Mouse (Mus musculus) heart, postnatal 0 days (tissue): ENCODE measurements around the gene Vamp5. TPM values are rescaled to one million over a fixed set of nuclear protein-coding genes. Genes with fewer than 3 reads are reported as not detected.

ENCODE experiments used
- ATAC-seq: fragments of 200-750 bp; cut with Nextera tagmentation; 2 replicates; pipeline ENCODE4 v1.8.0; 2017; ENCODE audit warnings: low read depth, moderate number of reproducible peaks, moderate library complexity; ENCODE audit not compliant: insufficient read depth
- DNase-seq: peaks from one replicate; pipeline ENCODE4 v3.0.0-alpha.2; 2016; ENCODE audit warnings: low spot score
- H3K27ac ChIP-seq: fragments of 300-500 bp; sonication (generic); 2 replicates; pipeline ENCODE4 v1.5.1; 2014; ENCODE audit warnings: low read depth, mild to moderate bottlenecking
- H3K27me3 ChIP-seq: fragments of 300-500 bp; sonication (generic); 2 replicates; pipeline ENCODE4 v1.6.1; 2014; ENCODE audit warnings: low read length, mixed read lengths; ENCODE audit not compliant: control insufficient read depth, insufficient read depth
- H3K36me3 ChIP-seq: fragments of 300-500 bp; sonication (generic); replicated peaks from 2 replicates; pipeline ENCODE4 v1.6.1; 2014; ENCODE audit warnings: low read length, mixed read lengths; ENCODE audit not compliant: control insufficient read depth, insufficient read depth
- H3K4me1 ChIP-seq: fragments of 300-500 bp; sonication (generic); 2 replicates; pipeline ENCODE4 v1.6.1; 2014; ENCODE audit warnings: antibody characterized with exemption; ENCODE audit not compliant: control insufficient read depth, insufficient read depth
- H3K4me2 ChIP-seq: fragments of 300-500 bp; sonication (generic); 2 replicates; pipeline ENCODE4 v1.6.1; 2014; ENCODE audit warnings: low read depth, mild to moderate bottlenecking, low read length, moderate library complexity
- H3K4me3 ChIP-seq: fragments of 300-500 bp; sonication (generic); 2 replicates; pipeline ENCODE4 v1.5.1; 2014; ENCODE audit warnings: low read depth, low read length
- H3K9ac ChIP-seq: fragments of 300-500 bp; sonication (generic); replicated peaks from 2 replicates; pipeline ENCODE4 v1.6.1; 2014; ENCODE audit warnings: low read depth, low read length, mixed read lengths
- H3K9me3 ChIP-seq: fragments of 300-500 bp; sonication (generic); replicated peaks from 2 replicates; pipeline ENCODE4 v1.6.1; 2016; ENCODE audit warnings: low read length; ENCODE audit not compliant: control insufficient read depth
- CTCF ChIP-seq: IDR thresholded peaks from 2 replicates; pipeline ENCODE4 v1.5.1; 2016; ENCODE audit warnings: antibody characterized with exemption, control low read depth, low read depth
- EP300 ChIP-seq: IDR thresholded peaks from 2 replicates; pipeline ENCODE4 v1.6.1; 2016; ENCODE audit warnings: antibody characterized with exemption, low read depth
- WGBS: fragments of 180-500 bp; shearing (Covaris S2); extraction: QIAGEN DNeasy Blood & Tissue Kit; methylation state at CpG from one replicate; pipeline ENCODE4 v1.1.7; 2014; 5-methylcytosine and 5-hydroxymethylcytosine counted together
- polyA plus RNA-seq: library from polyadenylated mRNA; unstranded; fragments of >200 nt; fragmentation: Nextera tagmentation; extraction: Ambion mirVana; gene quantifications from 2 replicates; pipeline ENCODE4 v1.2.1, GENCODE M21; 2015
- total RNA-seq: library from RNA; depleted of rRNA; stranded (reverse); fragments of >200 nt; gene quantifications from 2 replicates; pipeline ENCODE4 v1.2.3, GENCODE M21; 2014; ENCODE audit warnings: low replicate concordance; rRNA removed

Gene Vamp5
- total RNA-seq (19.5 and 39.8 TPM in 2 replicates), polyA plus RNA-seq (49.0 and 52.9 TPM in 2 replicates)

GRCm38 (mm10) chr6:72380131-72380770 lies at the start of gene Vamp5:
TSS of gene Vamp5 (minus strand) at chr6:72380468.
- ATAC-seq: peak; percentile 89
- Histone ChIP-seq H3K4me1 (0 out of 2 replicates have a peak, but pooled peaks cover 9% of the 10 kb centered on the region), H3K36me3 (peaks cover 17% of the 10 kb centered on the region), H3K27ac (peak within 1 kb of the TSS; percentile 95), H3K4me2 (peak within 1 kb of the TSS; percentile 69), H3K4me3 (peak within 1 kb of the TSS; percentile 73), H3K9ac (peak within 1 kb of the TSS; percentile 80), H3K9me3 (no peaks in the 10 kb centered on the region), H3K27me3 (no peaks in the 10 kb centered on the region)
- peak; percentile 39; the same call in 1 of the 2 replicates for TF ChIP-seq CTCF
- no peak for TF ChIP-seq EP300
- WGBS: under 1% methylated on average over 49 of the region's 49 CpGs
- peak; percentile 80 for DNase-seq

- ATAC-seq (no peak), DNase-seq (no peak)
- Histone ChIP-seq H3K4me3 (no peak overlapping the region), H3K4me1 (no peaks in the 10 kb centered on the region), H3K9me3 (peaks cover 5% of the 10 kb centered on the region; the same call in 1 of the 2 replicates), H3K27ac (no peak overlapping the region), H3K9ac (no peak overlapping the region), H3K4me2 (no peak overlapping the region), H3K27me3 (no peaks in the 10 kb centered on the region), H3K36me3 (peaks cover 86% of the 10 kb centered on the region)
- no peak for TF ChIP-seq EP300
- no peak for TF ChIP-seq CTCF
- 82% methylated on average over 21 of the region's 21 CpGs for WGBS
Observed at GRCm38 (mm10) chr6:72429061-72429842, 49.0 kb upstream of the Vamp5 start.

GRCm38 (mm10) chr6:72428036-72428435 lies 47.8 kb upstream of the Vamp5 start:
- no peak for TF ChIP-seq EP300
- peak; percentile 82 for TF ChIP-seq CTCF
- DNase-seq (peak; percentile 71), ATAC-seq (peak; percentile 71)
- Histone ChIP-seq H3K4me3 (no peak overlapping the region), H3K27ac (no peak overlapping the region), H3K4me2 (no peak overlapping the region), H3K4me1 (no peaks in the 10 kb centered on the region), H3K9me3 (peaks cover 5% of the 10 kb centered on the region; the same call in 1 of the 2 replicates), H3K36me3 (peaks cover 86% of the 10 kb centered on the region), H3K27me3 (no peaks in the 10 kb centered on the region), H3K9ac (no peak overlapping the region)
- WGBS: 40% methylated on average over 8 of the region's 8 CpGs

- H3K36me3 ChIP-seq: peaks cover 87% of the 10 kb centered on the region
- H3K27me3 ChIP-seq: no peaks in the 10 kb centered on the region
- no peak for DNase-seq
- H3K9me3 ChIP-seq: peaks cover 5% of the 10 kb centered on the region; the same call in 1 of the 2 replicates
- no peak overlapping the region for H3K27ac ChIP-seq
- ATAC-seq: no peak
- TF ChIP-seq EP300 (no peak), CTCF (no peak)
- no peak overlapping the region for H3K4me3 ChIP-seq
- no peak overlapping the region for H3K9ac ChIP-seq
- no peak overlapping the region for H3K4me2 ChIP-seq
- no peaks in the 10 kb centered on the region for H3K4me1 ChIP-seq
- WGBS: 89% methylated on average over 11 of the region's 11 CpGs
Observed at GRCm38 (mm10) chr6:72425646-72426045, 45.4 kb upstream of the Vamp5 start.

- Histone ChIP-seq H3K36me3 (peaks cover 76% of the 10 kb centered on the region), H3K4me2 (no peak overlapping the region), H3K9me3 (peaks cover 5% of the 10 kb centered on the region; the same call in 1 of the 2 replicates), H3K27ac (no peak overlapping the region), H3K4me3 (no peak overlapping the region), H3K4me1 (no peaks in the 10 kb centered on the region), H3K27me3 (no peaks in the 10 kb centered on the region), H3K9ac (no peak overlapping the region)
- WGBS: 93% methylated on average over 10 of the region's 10 CpGs
- ATAC-seq (no peak), DNase-seq (no peak)
- TF ChIP-seq CTCF (no peak), EP300 (no peak)
Observed at GRCm38 (mm10) chr6:72420901-72421300, 40.6 kb upstream of the Vamp5 start.
